Mouse (Mus musculus): ENCODE measurements around the gene Csad. TPM values are rescaled to one million over a fixed set of nuclear protein-coding genes. Genes with fewer than 3 reads are reported as not detected.

Csad gene
- polyA plus RNA-seq, 1 experiment from 2014 or later: 27.9 TPM

GRCm38 (mm10) chr15:102224992-102225617 lies 20.6 kb upstream of the Csad start:
- no peak overlapping the region for H3K27ac ChIP-seq (ENCODE audit: low read depth, low read length)
- H3K9ac ChIP-seq (ENCODE audit: low read depth, low read length): 0 out of 2 replicates have a peak overlapping the region, but pooled peaks have one; percentile 15
- no peaks in the 10 kb centered on the region for H3K4me1 ChIP-seq (replicated peaks; ENCODE audit: control insufficient read depth, insufficient read depth, low read length)
- peaks cover 12% of the 10 kb centered on the region for H3K27me3 ChIP-seq (ENCODE audit: control insufficient read depth, insufficient read depth, low read length)
- no peaks in the 10 kb centered on the region for H3K36me3 ChIP-seq (ENCODE audit: control insufficient read depth, insufficient read depth, low read length)
- no peaks in the 10 kb centered on the region for H3K9me3 ChIP-seq (ENCODE audit: control insufficient read depth, low read length)
- H3K4me2 ChIP-seq (replicated peaks; ENCODE audit: low read depth, low read length): peak overlapping the region; percentile 79
- 21% methylated on average over 20 of the region's 21 CpGs for WGBS
- ATAC-seq (ENCODE audit: low FRiP score): no peak
- DNase-seq (ENCODE audit: low spot score): no peak
- peak overlapping the region; percentile 31 for H3K4me3 ChIP-seq (ENCODE audit: low read depth, low read length)

- Histone ChIP-seq H3K9me3 (ENCODE audit: control insufficient read depth, low read length) (no peaks in the 10 kb centered on the region), H3K27me3 (ENCODE audit: control insufficient read depth, insufficient read depth, low read length) (peaks cover 12% of the 10 kb centered on the region), H3K9ac (ENCODE audit: low read depth, low read length) (peak overlapping the region; percentile 53), H3K4me3 (ENCODE audit: low read depth, low read length) (peak overlapping the region; percentile 31), H3K27ac (ENCODE audit: low read depth, low read length) (no peak overlapping the region), H3K4me2 (replicated peaks; ENCODE audit: low read depth, low read length) (peak overlapping the region; percentile 79), H3K4me1 (replicated peaks; ENCODE audit: control insufficient read depth, insufficient read depth, low read length) (no peaks in the 10 kb centered on the region), H3K36me3 (ENCODE audit: control insufficient read depth, insufficient read depth, low read length) (no peaks in the 10 kb centered on the region)
- WGBS: 4% methylated on average over 43 of the region's 43 CpGs
- DNase-seq (ENCODE audit: low spot score) (peak; percentile 82), ATAC-seq (ENCODE audit: low FRiP score) (peak; percentile 71; the same call in 1 of the 2 replicates)
Measured at GRCm38 (mm10) chr15:102224186-102224991, 19.9 kb upstream of the Csad start.

- DNase-seq (ENCODE audit: low spot score) (no peak), ATAC-seq (ENCODE audit: low FRiP score) (no peak)
- no peak overlapping the region for H3K9ac ChIP-seq (ENCODE audit: low read depth, low read length)
- H3K36me3 ChIP-seq (ENCODE audit: control insufficient read depth, insufficient read depth, low read length): no peaks in the 10 kb centered on the region
- H3K27ac ChIP-seq (ENCODE audit: low read depth, low read length): no peak overlapping the region
- WGBS: 64% methylated on average over 10 of the region's 10 CpGs
- no peaks in the 10 kb centered on the region for H3K9me3 ChIP-seq (ENCODE audit: control insufficient read depth, low read length)
- no peak overlapping the region for H3K4me3 ChIP-seq (ENCODE audit: low read depth, low read length)
- H3K4me2 ChIP-seq (replicated peaks; ENCODE audit: low read depth, low read length): no peak overlapping the region
- no peaks in the 10 kb centered on the region for H3K4me1 ChIP-seq (replicated peaks; ENCODE audit: control insufficient read depth, insufficient read depth, low read length)
- H3K27me3 ChIP-seq (ENCODE audit: control insufficient read depth, insufficient read depth, low read length): peaks cover 12% of the 10 kb centered on the region
Measured at GRCm38 (mm10) chr15:102222386-102222785, 17.9 kb upstream of the Csad start.

- no peak for DNase-seq (ENCODE audit: low spot score)
- 89% methylated on average over 7 of the region's 7 CpGs for WGBS
Measured at GRCm38 (mm10) chr15:102217325-102217724, 12.8 kb upstream of the Csad start.

GRCm38 (mm10) chr15:102216459-102217228 lies 12.1 kb upstream of the Csad start:
- Histone ChIP-seq H3K27me3 (ENCODE audit: control insufficient read depth, insufficient read depth, low read length) (no peaks in the 10 kb centered on the region), H3K4me2 (replicated peaks; ENCODE audit: low read depth, low read length) (no peak overlapping the region), H3K9ac (ENCODE audit: low read depth, low read length) (no peak overlapping the region), H3K4me1 (replicated peaks; ENCODE audit: control insufficient read depth, insufficient read depth, low read length) (no peaks in the 10 kb centered on the region), H3K9me3 (ENCODE audit: control insufficient read depth, low read length) (no peaks in the 10 kb centered on the region), H3K36me3 (ENCODE audit: control insufficient read depth, insufficient read depth, low read length) (peaks cover 3% of the 10 kb centered on the region; the same call in 1 of the 2 replicates), H3K27ac (ENCODE audit: low read depth, low read length) (no peak overlapping the region), H3K4me3 (ENCODE audit: low read depth, low read length) (no peak overlapping the region)
- 82% methylated on average over 16 of the region's 16 CpGs for WGBS
- no peak for ATAC-seq (ENCODE audit: low FRiP score)
- no peak for DNase-seq (ENCODE audit: low spot score)

More at GRCm38 (mm10) chr15:102217325-102217724, 12.8 kb upstream of the Csad start:
- H3K4me1 ChIP-seq (replicated peaks; ENCODE audit: control insufficient read depth, insufficient read depth, low read length): no peaks in the 10 kb centered on the region
- peaks cover 3% of the 10 kb centered on the region; the same call in 1 of the 2 replicates for H3K36me3 ChIP-seq (ENCODE audit: control insufficient read depth, insufficient read depth, low read length)
- H3K27ac ChIP-seq (ENCODE audit: low read depth, low read length): no peak overlapping the region
- no peak for ATAC-seq (ENCODE audit: low FRiP score)
- no peak overlapping the region for H3K4me3 ChIP-seq (ENCODE audit: low read depth, low read length)
- no peaks in the 10 kb centered on the region for H3K9me3 ChIP-seq (ENCODE audit: control insufficient read depth, low read length)
- H3K9ac ChIP-seq (ENCODE audit: low read depth, low read length): no peak overlapping the region
- H3K27me3 ChIP-seq (ENCODE audit: control insufficient read depth, insufficient read depth, low read length): no peaks in the 10 kb centered on the region
- no peak overlapping the region for H3K4me2 ChIP-seq (replicated peaks; ENCODE audit: low read depth, low read length)

- no peaks in the 10 kb centered on the region for H3K9me3 ChIP-seq (ENCODE audit: control insufficient read depth, low read length)
- no peak for DNase-seq (ENCODE audit: low spot score)
- H3K4me1 ChIP-seq (replicated peaks; ENCODE audit: control insufficient read depth, insufficient read depth, low read length): no peaks in the 10 kb centered on the region
- WGBS: 74% methylated on average over 6 of the region's 6 CpGs
- H3K27ac ChIP-seq (ENCODE audit: low read depth, low read length): no peak overlapping the region
- ATAC-seq (ENCODE audit: low FRiP score): no peak
- H3K4me3 ChIP-seq (ENCODE audit: low read depth, low read length): no peak overlapping the region
- no peaks in the 10 kb centered on the region for H3K27me3 ChIP-seq (ENCODE audit: control insufficient read depth, insufficient read depth, low read length)
- H3K9ac ChIP-seq (ENCODE audit: low read depth, low read length): no peak overlapping the region
- H3K36me3 ChIP-seq (ENCODE audit: control insufficient read depth, insufficient read depth, low read length): peaks cover 3% of the 10 kb centered on the region; the same call in 1 of the 2 replicates
- H3K4me2 ChIP-seq (replicated peaks; ENCODE audit: low read depth, low read length): no peak overlapping the region
Measured at GRCm38 (mm10) chr15:102215624-102216023, 11.1 kb upstream of the Csad start.

- 46% methylated on average over 2 of the region's 2 CpGs for WGBS
- H3K4me1 ChIP-seq (replicated peaks; ENCODE audit: control insufficient read depth, insufficient read depth, low read length): no peaks in the 10 kb centered on the region
- no peak overlapping the region for H3K4me2 ChIP-seq (replicated peaks; ENCODE audit: low read depth, low read length)
- H3K27me3 ChIP-seq (ENCODE audit: control insufficient read depth, insufficient read depth, low read length): no peaks in the 10 kb centered on the region
- no peak for DNase-seq (ENCODE audit: low spot score)
- no peaks in the 10 kb centered on the region for H3K9me3 ChIP-seq (ENCODE audit: control insufficient read depth, low read length)
- peaks cover 3% of the 10 kb centered on the region; the same call in 1 of the 2 replicates for H3K36me3 ChIP-seq (ENCODE audit: control insufficient read depth, insufficient read depth, low read length)
- ATAC-seq (ENCODE audit: low FRiP score): no peak
- no peak overlapping the region for H3K4me3 ChIP-seq (ENCODE audit: low read depth, low read length)
- no peak overlapping the region for H3K27ac ChIP-seq (ENCODE audit: low read depth, low read length)
- H3K9ac ChIP-seq (ENCODE audit: low read depth, low read length): no peak overlapping the region
Measured at GRCm38 (mm10) chr15:102214132-102214531, 9.6 kb upstream of the Csad start.

- WGBS: 87% methylated on average over 6 of the region's 6 CpGs
- H3K4me1 ChIP-seq (replicated peaks; ENCODE audit: control insufficient read depth, insufficient read depth, low read length): no peaks in the 10 kb centered on the region
- ATAC-seq (ENCODE audit: low FRiP score) (no peak), DNase-seq (ENCODE audit: low spot score) (no peak)
- no peak overlapping the region for H3K4me3 ChIP-seq (ENCODE audit: low read depth, low read length)
- H3K27me3 ChIP-seq (ENCODE audit: control insufficient read depth, insufficient read depth, low read length): no peaks in the 10 kb centered on the region
- no peak overlapping the region for H3K27ac ChIP-seq (ENCODE audit: low read depth, low read length)
- no peak overlapping the region for H3K9ac ChIP-seq (ENCODE audit: low read depth, low read length)
- H3K36me3 ChIP-seq (ENCODE audit: control insufficient read depth, insufficient read depth, low read length): peaks cover 15% of the 10 kb centered on the region
- no peak overlapping the region for H3K4me2 ChIP-seq (replicated peaks; ENCODE audit: low read depth, low read length)
- no peaks in the 10 kb centered on the region for H3K9me3 ChIP-seq (ENCODE audit: control insufficient read depth, low read length)
Measured at GRCm38 (mm10) chr15:102211895-102212294, 7.4 kb upstream of the Csad start.
